Mouse (Mus musculus): ENCODE data around the gene Rarg.
A peak's percentile ranks its signal among the peaks of the same experiment; 100 is the strongest.

The Rarg gene

GRCm38 (mm10) chr15:102257202-102258075, at the start of gene Rarg:
TSS of gene Rarg (minus strand) at chr15:102257517.
- peak; percentile 46 for DNase-seq (ENCODE audit: low read depth, low spot score)

- no peak for DNase-seq (ENCODE audit: low read depth, low spot score)
These were observed 45.2 kb upstream of the Rarg start for GRCm38 (mm10) chr15:102302542-102302941.

GRCm38 (mm10) chr15:102296368-102297006, 39.2 kb upstream of the Rarg start:
- no peak for DNase-seq (ENCODE audit: low read depth, low spot score)

- DNase-seq (ENCODE audit: low read depth, low spot score), result peak; percentile 97
These were observed 38.5 kb upstream of the Rarg start, which contains the start of gene Espl1 for GRCm38 (mm10) chr15:102295633-102296367. TSS of gene Espl1 (plus strand) at chr15:102296266.

- DNase-seq (ENCODE audit: low read depth, low spot score), result peak; percentile 56
These were observed 30.1 kb upstream of the Rarg start for GRCm38 (mm10) chr15:102287395-102287794.

DNA sequence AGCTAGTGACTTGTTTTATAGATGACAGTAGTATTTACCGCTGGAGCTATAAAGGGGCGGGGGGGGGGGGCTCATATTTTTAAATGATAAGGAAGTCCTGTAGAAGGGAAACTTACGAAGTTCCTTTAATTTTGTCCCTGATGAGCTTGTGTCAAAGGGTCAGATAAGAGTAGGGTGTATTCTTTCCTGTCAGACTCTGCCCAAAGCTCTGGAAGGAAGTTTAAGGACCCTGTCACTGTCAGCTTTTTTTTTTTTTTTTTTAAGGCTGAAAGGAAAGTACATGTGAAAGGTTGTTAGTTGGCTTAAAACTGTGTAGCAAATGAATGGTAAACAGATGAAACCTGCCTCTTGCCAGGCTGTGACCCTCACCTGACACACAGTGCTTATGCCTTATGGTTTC, 26.3 kb upstream of the Rarg start:
- DNase-seq (ENCODE audit: low read depth, low spot score), result no peak

- DNase-seq (ENCODE audit: low read depth, low spot score), result peak; percentile 80
These were observed 25.4 kb upstream of the Rarg start for GRCm38 (mm10) chr15:102282463-102283292.

- no peak for DNase-seq (ENCODE audit: low read depth, low spot score)
These were observed 23.3 kb upstream of the Rarg start for GRCm38 (mm10) chr15:102280623-102281022.

GRCm38 (mm10) chr15:102279783-102280520, 22.6 kb upstream of the Rarg start:
- peak; percentile 82 for DNase-seq (ENCODE audit: low read depth, low spot score)

- DNase-seq (ENCODE audit: low read depth, low spot score), result peak; percentile 90
These were observed 21.9 kb upstream of the Rarg start, which contains the start of gene Mfsd5 for GRCm38 (mm10) chr15:102279092-102279782. TSS of gene Mfsd5 (plus strand) at chr15:102279454.

GRCm38 (mm10) chr15:102278726-102279091, 21.4 kb upstream of the Rarg start:
- DNase-seq (ENCODE audit: low read depth, low spot score), result no peak

DNA sequence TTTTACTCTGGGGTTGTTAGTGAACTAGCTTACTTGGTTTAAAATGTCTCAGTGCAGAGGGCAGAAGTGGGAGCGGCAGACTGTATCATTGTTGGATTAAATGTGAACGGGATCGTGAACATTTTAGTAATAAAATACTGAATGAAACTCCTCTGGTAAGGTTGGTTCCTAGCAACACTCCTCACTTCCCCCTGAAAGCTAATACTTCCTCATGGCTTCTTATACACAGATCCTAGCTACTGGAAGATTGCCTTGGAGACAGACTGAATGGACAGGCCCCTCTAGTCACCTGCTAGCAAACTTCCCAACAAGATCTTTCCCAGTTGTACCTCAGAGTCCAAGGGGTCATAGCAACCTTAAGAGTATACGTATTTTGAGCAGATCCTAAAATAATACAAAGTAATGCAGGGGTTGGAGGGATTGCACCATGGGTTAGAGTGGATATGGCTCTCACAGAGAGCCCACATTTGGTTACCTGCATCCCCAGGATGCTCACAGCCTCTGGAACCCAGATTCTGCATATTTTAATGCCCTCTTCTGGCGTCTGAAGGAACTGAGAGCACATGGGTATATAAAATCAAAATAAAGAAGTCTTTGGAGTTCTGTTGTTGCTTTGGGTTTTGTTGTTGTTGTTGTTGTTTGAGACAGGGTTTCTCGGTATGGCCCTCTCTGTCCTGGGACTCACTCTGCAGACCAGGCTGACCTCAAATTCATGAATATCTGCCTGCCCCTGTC, 16.8 kb upstream of the Rarg start:
- DNase-seq (ENCODE audit: low read depth, low spot score), result peak; percentile 56

- peak; percentile 92 for DNase-seq (ENCODE audit: low read depth, low spot score)
These were observed 14.1 kb upstream of the Rarg start for GRCm38 (mm10) chr15:102271441-102271840.

DNA sequence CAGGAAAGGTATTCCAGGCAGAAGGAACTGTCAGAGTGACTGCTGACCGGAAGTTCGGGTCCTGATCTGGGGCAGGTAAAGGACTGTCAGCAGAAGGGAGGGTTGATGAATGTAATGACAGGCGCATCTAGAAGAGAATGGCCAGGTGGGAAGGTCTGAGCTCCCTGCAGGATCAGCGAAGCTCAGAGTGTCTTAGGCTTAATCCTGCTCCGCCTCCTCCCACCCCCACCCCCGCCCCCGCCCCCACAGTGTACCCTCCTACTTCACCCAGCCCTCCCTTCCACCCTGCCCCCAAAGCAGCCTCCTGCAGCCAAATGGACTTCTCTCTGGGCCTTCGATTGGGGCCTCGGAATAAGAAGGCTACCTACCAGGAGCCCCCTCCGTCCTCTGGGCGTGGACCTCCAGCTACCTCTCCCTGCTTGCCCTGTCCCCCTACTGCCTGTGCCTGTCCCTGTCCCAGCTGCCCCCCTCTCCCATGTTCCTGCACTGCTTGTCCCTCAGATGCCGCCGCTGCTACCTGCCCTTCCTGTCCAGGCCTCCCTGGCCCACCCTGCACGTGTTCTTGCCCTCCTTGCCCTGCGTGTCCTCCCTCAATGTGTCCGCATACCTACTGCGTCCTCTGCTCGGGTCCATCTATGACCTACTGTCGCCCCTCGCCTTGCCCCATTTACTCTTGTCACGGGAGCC, 13.1 kb upstream of the Rarg start, which contains the start of gene Gm9918:
TSS of gene Gm9918 (plus strand) at position 290 of the 687 bp plus-strand sequence.
- peak; percentile 60 for DNase-seq (ENCODE audit: low read depth, low spot score)

- peak; percentile 67 for DNase-seq (ENCODE audit: low read depth, low spot score)
These were observed 8.2 kb upstream of the Rarg start for GRCm38 (mm10) chr15:102265548-102265947.

- no peak for DNase-seq (ENCODE audit: low read depth, low spot score)
These were observed 5.7 kb upstream of the Rarg start for GRCm38 (mm10) chr15:102263037-102263436.

DNA sequence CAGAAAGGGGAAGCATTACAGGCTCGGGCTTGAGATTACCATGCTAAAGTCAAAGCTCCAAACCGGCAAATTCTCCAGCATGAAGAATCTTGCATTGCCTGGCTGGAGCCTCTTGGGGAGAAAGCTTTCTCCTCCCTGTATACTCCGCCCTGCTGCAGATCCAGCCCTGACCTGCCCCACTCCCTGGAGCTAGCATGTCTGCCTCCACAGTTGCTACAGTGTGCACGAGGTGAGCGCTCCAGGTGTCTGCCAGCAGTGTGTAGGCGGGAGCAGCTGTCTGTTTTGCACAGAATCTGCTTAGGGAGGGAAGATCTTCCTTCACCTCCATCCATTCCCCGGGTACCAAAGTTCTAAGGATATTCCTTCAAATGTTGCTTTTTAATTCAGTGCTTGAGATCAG, 5.3 kb upstream of the Rarg start:
- peak; percentile 70 for DNase-seq (ENCODE audit: low read depth, low spot score)

DNA sequence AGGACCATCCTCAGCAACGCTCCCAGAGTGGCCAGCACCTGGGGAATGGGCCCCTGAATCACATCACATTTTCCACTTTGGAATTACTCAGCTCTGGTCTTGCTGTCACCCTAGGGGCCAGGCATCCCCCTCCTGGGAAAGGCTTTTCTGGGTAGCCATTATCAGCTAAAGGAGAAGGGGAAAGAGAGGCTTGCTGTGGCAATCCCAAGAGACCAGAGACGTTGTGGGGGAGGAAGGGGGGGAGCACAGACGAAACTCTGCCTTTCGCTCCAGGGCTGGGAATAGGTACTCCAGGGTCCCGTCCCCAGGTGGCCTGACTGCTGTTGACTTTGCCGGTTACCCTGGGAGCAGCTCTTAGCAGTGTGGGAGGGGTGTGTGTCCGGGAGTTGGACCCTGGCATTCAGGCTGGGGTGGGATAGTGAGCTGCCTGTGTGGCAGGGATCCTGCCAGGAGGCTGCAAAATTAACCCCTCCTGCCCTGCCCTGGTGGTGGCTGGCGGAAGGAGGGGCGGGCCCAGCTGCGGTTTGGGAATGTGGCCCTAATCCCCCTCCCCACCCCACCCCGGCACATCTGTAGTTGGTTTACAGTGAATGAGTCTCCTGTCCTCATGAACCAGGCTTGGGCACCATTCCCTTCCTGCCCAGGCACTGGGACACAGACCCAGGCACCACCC, 1.4 kb upstream of the Rarg start:
- DNase-seq (ENCODE audit: low read depth, low spot score), result peak; percentile 33
